Mouse (Mus musculus) forebrain, embryonic 15.5 days (tissue): ENCODE measurements around the gene Nek6. TPM values are rescaled to one million over a fixed set of nuclear protein-coding genes. Genes with fewer than 3 reads are reported as not detected.
A peak's percentile ranks its signal among the peaks of the same experiment; 100 is the strongest.

Experiments used
- ATAC-seq: fragments of 200-750 bp; cut with Nextera tagmentation; replicated peaks from 2 replicates; pipeline ENCODE4 v1.8.0; 2017; ENCODE audit warnings: mild to moderate bottlenecking, moderate TSS enrichment, moderate library complexity
- H3K27ac ChIP-seq: fragments of 300-500 bp; sonication (generic); replicated peaks from 2 replicates; pipeline ENCODE4 v1.5.1; 2015; ENCODE audit warnings: mild to moderate bottlenecking, inconsistent platforms
- H3K27me3 ChIP-seq: fragments of 300-500 bp; sonication (generic); 2 replicates; pipeline ENCODE4 v1.6.1; 2015; ENCODE audit warnings: inconsistent platforms
- H3K36me3 ChIP-seq: fragments of 300-500 bp; sonication (generic); 2 replicates; pipeline ENCODE4 v1.6.1; 2015; ENCODE audit warnings: mild to moderate bottlenecking, inconsistent platforms
- H3K4me1 ChIP-seq: fragments of 300-500 bp; sonication (generic); 2 replicates; pipeline ENCODE4 v1.6.1; 2015; ENCODE audit warnings: inconsistent platforms
- H3K4me2 ChIP-seq: fragments of 300-500 bp; sonication (generic); replicated peaks from 2 replicates; pipeline ENCODE4 v1.6.1; 2015; ENCODE audit warnings: mild to moderate bottlenecking, inconsistent platforms
- H3K4me3 ChIP-seq: fragments of 300-500 bp; sonication (generic); 2 replicates; pipeline ENCODE4 v1.5.1; 2015; ENCODE audit warnings: mild to moderate bottlenecking, inconsistent platforms
- H3K9ac ChIP-seq: fragments of 300-500 bp; sonication (generic); replicated peaks from 2 replicates; pipeline ENCODE4 v1.6.1; 2015; ENCODE audit warnings: mild to moderate bottlenecking, inconsistent platforms
- H3K9me3 ChIP-seq: fragments of 300-500 bp; sonication (generic); 2 replicates; pipeline ENCODE4 v1.6.1; 2016; ENCODE audit warnings: inconsistent platforms
- WGBS: fragments of 180-500 bp; shearing (Covaris S2); methylation state at CpG from one replicate; pipeline ENCODE4 v1.1.7; 2015; ENCODE audit warnings: mixed read lengths; 5-methylcytosine and 5-hydroxymethylcytosine counted together
- polyA plus RNA-seq: library from polyadenylated mRNA; unstranded; fragments of >200 nt; fragmentation: Nextera tagmentation; extraction: Ambion mirVana; gene quantifications from 2 replicates; pipeline ENCODE4 v1.2.1, GENCODE M21; 2015

Nek6 gene
- polyA plus RNA-seq, 1 experiment from 2014 or later, result 90.0 TPM

- ATAC-seq, result peak; percentile 20
- H3K27ac ChIP-seq, result peak overlapping the region; percentile 86
- WGBS, result 1% methylated on average over 16 of the region's 16 CpGs
- H3K36me3 ChIP-seq, result no peaks in the 10 kb centered on the region
- peak overlapping the region; percentile 67 for H3K9ac ChIP-seq
- peak overlapping the region; percentile 60 for H3K4me3 ChIP-seq
- no peaks in the 10 kb centered on the region for H3K27me3 ChIP-seq
- H3K4me1 ChIP-seq, result peaks cover 54% of the 10 kb centered on the region
- H3K4me2 ChIP-seq, result peak overlapping the region; percentile 62
- no peaks in the 10 kb centered on the region for H3K9me3 ChIP-seq
These were observed 1.1 kb downstream of the Nek6 start for GRCm38 (mm10) chr2:38512308-38513182.

DNA sequence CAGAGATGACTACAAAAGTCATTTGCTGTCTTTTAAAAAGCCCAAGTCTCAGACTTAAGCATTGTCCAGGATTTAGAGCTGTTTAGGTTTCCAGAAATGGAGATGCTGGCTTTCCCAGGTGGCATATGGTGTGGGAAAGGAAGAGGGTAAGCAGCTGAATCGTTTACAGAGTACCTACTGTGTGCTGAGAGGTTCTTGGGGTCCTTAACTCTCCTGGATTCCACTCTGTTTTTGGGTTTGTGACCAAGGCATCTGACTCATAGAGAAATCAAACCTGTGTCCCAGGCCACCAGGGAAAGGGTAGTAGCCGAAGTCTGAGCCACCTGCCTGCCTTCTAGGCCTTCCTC is 1.7 kb downstream of the Nek6 start:
- Histone ChIP-seq H3K27me3 (no peaks in the 10 kb centered on the region), H3K4me3 (peak overlapping the region; percentile 60), H3K27ac (peak overlapping the region; percentile 86), H3K4me1 (peaks cover 54% of the 10 kb centered on the region), H3K9me3 (no peaks in the 10 kb centered on the region), H3K36me3 (no peaks in the 10 kb centered on the region), H3K9ac (no peak overlapping the region), H3K4me2 (peak overlapping the region; percentile 62)
- no peak for ATAC-seq
- 36% methylated on average over 2 of the region's 2 CpGs for WGBS

DNA sequence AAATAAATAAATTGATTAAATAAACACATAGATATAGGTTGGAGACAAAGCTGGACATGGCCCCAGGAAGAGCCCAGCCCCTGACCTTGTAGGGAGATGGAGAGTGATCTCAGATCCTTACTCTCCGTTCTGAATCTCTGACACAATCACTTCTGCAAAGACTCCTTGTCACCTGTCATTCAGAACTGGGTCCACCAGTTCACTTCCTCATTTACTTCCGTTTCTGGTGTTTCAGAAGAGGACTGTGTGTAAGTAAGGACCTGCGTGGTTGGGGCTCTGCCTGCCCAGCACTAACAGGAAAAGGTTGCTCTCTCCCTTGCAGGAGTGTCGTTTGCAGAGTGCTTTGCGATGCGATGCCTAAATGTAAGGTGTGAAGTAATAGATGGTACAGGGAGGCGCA is 3.0 kb downstream of the Nek6 start:
- 46% methylated on average over 7 of the region's 7 CpGs for WGBS
- Histone ChIP-seq H3K4me2 (no peak overlapping the region), H3K4me3 (no peak overlapping the region), H3K27me3 (no peaks in the 10 kb centered on the region), H3K9ac (no peak overlapping the region), H3K36me3 (no peaks in the 10 kb centered on the region), H3K4me1 (peaks cover 54% of the 10 kb centered on the region), H3K9me3 (no peaks in the 10 kb centered on the region), H3K27ac (no peak overlapping the region; the same call in 1 of the 2 replicates)
- no peak for ATAC-seq

GRCm38 (mm10) chr2:38515446-38515845 is 4.0 kb downstream of the Nek6 start:
- no peaks in the 10 kb centered on the region for H3K27me3 ChIP-seq
- no peaks in the 10 kb centered on the region for H3K36me3 ChIP-seq
- H3K9ac ChIP-seq, result no peak overlapping the region
- no peak overlapping the region for H3K4me3 ChIP-seq
- H3K27ac ChIP-seq, result no peak overlapping the region; the same call in 1 of the 2 replicates
- 2% methylated on average over 6 of the region's 6 CpGs for WGBS
- H3K4me2 ChIP-seq, result no peak overlapping the region
- peaks cover 51% of the 10 kb centered on the region for H3K4me1 ChIP-seq
- H3K9me3 ChIP-seq, result no peaks in the 10 kb centered on the region
- peak; percentile 60 for ATAC-seq

DNA sequence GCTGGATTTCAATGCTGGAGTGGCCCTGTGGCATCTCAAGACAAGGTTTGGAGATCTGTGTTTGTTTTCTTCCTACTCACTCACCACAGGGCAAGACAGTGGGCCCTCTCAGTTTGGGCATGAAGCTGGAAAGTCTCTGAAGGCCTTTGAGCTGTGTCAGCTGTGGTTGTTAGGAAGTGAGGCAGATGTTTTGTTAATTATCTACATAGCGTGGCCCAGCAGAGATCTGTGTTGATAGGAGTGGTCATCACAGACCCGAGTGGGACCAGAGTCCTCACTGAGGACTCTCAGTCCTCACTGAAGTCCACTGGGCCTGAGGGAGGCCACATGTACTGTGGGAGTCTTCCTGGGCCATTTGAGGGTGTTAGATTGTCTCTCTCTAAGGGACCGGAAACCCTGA is 5.0 kb downstream of the Nek6 start:
- no peak for ATAC-seq
- Histone ChIP-seq H3K27ac (no peak overlapping the region), H3K4me1 (peaks cover 57% of the 10 kb centered on the region), H3K4me3 (no peak overlapping the region), H3K9ac (no peak overlapping the region), H3K4me2 (no peak overlapping the region), H3K9me3 (no peaks in the 10 kb centered on the region), H3K27me3 (no peaks in the 10 kb centered on the region), H3K36me3 (no peaks in the 10 kb centered on the region)
- 63% methylated on average over 3 of the region's 3 CpGs for WGBS

- H3K4me2 ChIP-seq, result no peak overlapping the region
- H3K9ac ChIP-seq, result no peak overlapping the region
- H3K4me1 ChIP-seq, result peaks cover 61% of the 10 kb centered on the region
- no peaks in the 10 kb centered on the region for H3K9me3 ChIP-seq
- no peaks in the 10 kb centered on the region for H3K36me3 ChIP-seq
- 65% methylated on average over 6 of the region's 6 CpGs for WGBS
- no peaks in the 10 kb centered on the region for H3K27me3 ChIP-seq
- ATAC-seq, result no peak
- no peak overlapping the region for H3K4me3 ChIP-seq
- H3K27ac ChIP-seq, result no peak overlapping the region
These were observed 5.6 kb downstream of the Nek6 start for GRCm38 (mm10) chr2:38517045-38517444.

DNA sequence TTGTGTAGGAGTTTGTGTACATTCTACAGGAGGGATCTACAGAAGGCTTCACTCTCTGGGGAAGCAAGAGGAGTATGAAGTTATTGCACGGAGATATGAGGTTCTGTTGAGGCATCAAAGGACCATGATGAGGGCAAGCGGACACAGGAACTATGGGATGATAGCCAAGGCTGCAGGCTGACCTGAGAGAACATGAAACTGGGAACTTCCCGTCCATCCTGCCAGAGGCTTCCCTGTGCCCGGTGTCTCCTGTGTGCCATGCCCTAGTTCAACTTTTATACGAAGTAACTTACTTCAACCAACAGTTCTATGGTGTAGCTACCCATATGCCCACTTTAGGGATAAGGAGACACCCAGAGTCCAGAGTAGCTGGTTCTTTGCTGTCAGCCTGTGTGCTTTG is 7.3 kb downstream of the Nek6 start:
- Histone ChIP-seq H3K4me1 (peaks cover 53% of the 10 kb centered on the region), H3K9ac (no peak overlapping the region), H3K27ac (no peak overlapping the region), H3K4me2 (no peak overlapping the region), H3K4me3 (no peak overlapping the region), H3K27me3 (no peaks in the 10 kb centered on the region), H3K36me3 (no peaks in the 10 kb centered on the region), H3K9me3 (no peaks in the 10 kb centered on the region)
- no peak for ATAC-seq
- 93% methylated on average over 5 of the region's 5 CpGs for WGBS

DNA sequence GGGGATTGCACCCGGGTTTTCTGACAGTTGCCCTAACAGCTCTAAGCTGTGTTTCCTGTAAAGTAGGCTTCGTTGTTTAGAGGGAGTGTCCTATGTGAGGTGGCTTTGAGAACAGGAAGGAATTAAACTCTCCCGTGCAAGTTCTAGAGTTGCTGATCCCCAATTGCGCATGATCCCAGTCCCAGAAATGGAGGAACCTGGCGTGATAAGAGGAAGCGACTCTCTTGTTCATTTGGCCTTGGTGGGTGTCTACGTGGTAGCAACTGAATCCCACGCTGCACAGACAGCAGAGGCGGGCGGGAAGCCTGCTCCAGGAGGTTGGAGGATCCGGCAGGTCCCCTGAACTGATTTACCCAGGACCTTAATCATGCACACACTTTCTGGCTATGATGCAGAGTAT is 8.5 kb downstream of the Nek6 start:
- peaks cover 42% of the 10 kb centered on the region for H3K4me1 ChIP-seq
- H3K27me3 ChIP-seq, result no peaks in the 10 kb centered on the region
- H3K4me3 ChIP-seq, result no peak overlapping the region
- H3K27ac ChIP-seq, result no peak overlapping the region
- H3K36me3 ChIP-seq, result no peaks in the 10 kb centered on the region
- H3K9ac ChIP-seq, result no peak overlapping the region
- no peak for ATAC-seq
- WGBS, result 50% methylated on average over 11 of the region's 11 CpGs
- no peak overlapping the region for H3K4me2 ChIP-seq
- no peaks in the 10 kb centered on the region for H3K9me3 ChIP-seq

- Histone ChIP-seq H3K9me3 (no peaks in the 10 kb centered on the region), H3K9ac (no peak overlapping the region), H3K27ac (no peak overlapping the region), H3K27me3 (no peaks in the 10 kb centered on the region), H3K36me3 (no peaks in the 10 kb centered on the region), H3K4me1 (peaks cover 32% of the 10 kb centered on the region), H3K4me2 (no peak overlapping the region), H3K4me3 (no peak overlapping the region)
- ATAC-seq, result no peak
- 77% methylated on average over 12 of the region's 12 CpGs for WGBS
These were observed 10.2 kb downstream of the Nek6 start for GRCm38 (mm10) chr2:38521618-38522017.

GRCm38 (mm10) chr2:38522354-38522753 is 10.9 kb downstream of the Nek6 start:
- H3K9ac ChIP-seq, result no peak overlapping the region
- peaks cover 28% of the 10 kb centered on the region for H3K4me1 ChIP-seq
- no peak for ATAC-seq
- no peaks in the 10 kb centered on the region for H3K36me3 ChIP-seq
- no peaks in the 10 kb centered on the region for H3K9me3 ChIP-seq
- no peak overlapping the region for H3K4me2 ChIP-seq
- H3K27me3 ChIP-seq, result no peaks in the 10 kb centered on the region
- H3K4me3 ChIP-seq, result no peak overlapping the region
- H3K27ac ChIP-seq, result no peak overlapping the region
- 79% methylated on average over 2 of the region's 2 CpGs for whole genome bisulfite sequencing

DNA sequence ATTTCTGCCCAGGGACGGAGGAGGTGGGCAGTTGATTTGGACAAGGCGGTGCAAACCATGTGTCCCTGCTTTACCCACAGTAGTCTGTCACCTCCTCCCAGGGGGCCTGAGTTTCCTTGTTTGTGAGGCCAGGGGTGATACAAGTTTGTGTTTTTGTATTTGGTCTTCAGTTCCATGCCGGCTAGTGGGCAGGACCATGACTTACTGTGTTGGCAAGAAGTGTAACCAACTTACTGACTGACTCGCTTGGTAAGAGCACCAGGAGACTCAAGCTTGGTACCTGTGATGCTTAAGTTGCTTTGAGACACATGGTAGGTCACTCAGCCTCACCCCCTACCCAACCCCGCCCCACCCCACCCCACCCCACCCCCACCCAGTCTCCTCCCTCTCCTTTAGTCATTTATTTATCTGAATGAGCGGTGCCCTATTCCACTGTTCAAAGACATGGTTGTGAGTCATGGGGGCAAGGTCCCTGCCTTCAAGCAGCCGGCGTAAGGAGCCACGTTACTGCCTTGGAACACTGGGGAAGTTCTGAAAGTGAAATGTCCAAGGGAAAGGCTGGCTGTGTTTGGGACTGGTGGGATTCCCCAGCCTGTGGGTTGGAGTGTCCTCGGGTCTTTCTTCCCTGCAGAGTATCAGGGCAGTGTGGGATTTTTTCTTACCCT is 12.5 kb downstream of the Nek6 start:
- Histone ChIP-seq H3K27me3 (no peaks in the 10 kb centered on the region), H3K36me3 (no peaks in the 10 kb centered on the region), H3K9ac (no peak overlapping the region), H3K9me3 (no peaks in the 10 kb centered on the region), H3K27ac (no peak overlapping the region), H3K4me2 (no peak overlapping the region), H3K4me1 (peaks cover 28% of the 10 kb centered on the region), H3K4me3 (no peak overlapping the region)
- whole genome bisulfite sequencing, result 82% methylated on average over 10 of the region's 10 CpGs
- ATAC-seq, result no peak

- H3K4me3 ChIP-seq, result no peak overlapping the region
- peaks cover 32% of the 10 kb centered on the region for H3K4me1 ChIP-seq
- 85% methylated on average over 3 of the region's 3 CpGs for WGBS
- H3K36me3 ChIP-seq, result no peaks in the 10 kb centered on the region
- H3K9me3 ChIP-seq, result no peaks in the 10 kb centered on the region
- no peak for ATAC-seq
- no peak overlapping the region for H3K9ac ChIP-seq
- no peak overlapping the region for H3K27ac ChIP-seq
- no peaks in the 10 kb centered on the region for H3K27me3 ChIP-seq
- no peak overlapping the region for H3K4me2 ChIP-seq
These were observed 13.6 kb downstream of the Nek6 start for GRCm38 (mm10) chr2:38525034-38525433.
